Mouse (Mus musculus): ENCODE data around the gene Klhdc10.

- TF ChIP-seq POLR2A (IDR thresholded peaks at IDR 0.05; ENCODE audit: borderline replicate concordance, insufficient read depth, low read length) (no peak), CTCF (IDR thresholded peaks at IDR 0.05; ENCODE audit: borderline replicate concordance, insufficient read depth, low read depth, low read length) (no peak)
Measured at GRCm38 (mm10) chr6:30400716-30401115, 952 bp upstream of the Klhdc10 start.

Data from cerebellum, adult 2 months (tissue).